8 mouse cellular contexts compared by ENCODE assay signal in the genomic region with DNA sequence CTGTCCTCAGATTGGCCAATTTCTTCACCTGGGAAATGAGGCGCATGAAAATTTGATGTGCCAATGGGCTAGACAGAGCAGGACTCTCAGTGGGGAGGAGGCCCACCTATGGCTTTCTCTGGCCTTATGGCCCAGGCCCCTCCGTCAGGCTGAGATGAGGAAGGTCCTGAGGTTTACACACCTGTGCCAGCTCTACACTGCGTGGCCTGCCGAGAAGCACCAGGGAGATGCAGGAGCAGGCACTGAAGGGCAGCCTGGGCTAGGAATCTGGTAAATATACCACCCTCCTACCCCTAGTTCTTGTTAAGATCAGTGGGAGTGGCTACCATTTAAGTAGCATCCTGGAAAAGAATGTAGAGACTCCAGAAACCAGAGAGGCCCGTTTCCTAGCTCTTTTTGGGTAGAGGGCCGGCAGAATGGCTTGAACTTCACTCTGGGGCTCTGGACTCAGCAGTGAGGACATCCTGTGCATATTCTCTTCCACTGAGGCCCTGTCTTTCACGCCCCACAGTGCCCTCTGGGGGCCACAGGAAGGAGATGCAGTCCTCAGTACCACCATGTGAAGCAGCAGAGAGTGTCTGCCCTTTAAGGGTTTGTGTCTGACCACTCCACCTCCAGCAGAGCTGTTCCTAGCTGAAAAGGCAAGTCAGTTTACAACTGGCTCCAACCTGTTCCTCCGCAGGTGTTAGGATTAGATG. TPM values are rescaled to one million over a fixed set of nuclear protein-coding genes. Genes with fewer than 3 reads are reported as not detected.
A peak's percentile ranks its signal among the peaks of the same experiment; 100 is the strongest.
DNase-seq lines count a peak whose midpoint lies in the region; ATAC-seq and TF ChIP-seq lines count a peak whose summit lies in the region.

No protein-coding gene starts in this region.

- peak; percentile 83 for ATAC-seq in forebrain, embryonic 11.5 days (replicated peaks; ENCODE audit: low FRiP score)
- peak; percentile 47 for ATAC-seq in liver, embryonic 16.5 days (ENCODE audit: low read depth)
- ATAC-seq in neural tube, embryonic 14.5 days (ENCODE audit: low read depth), result peak; percentile 85

- H3K4me3 ChIP-seq in E14TG2a.4 (replicated peaks; ENCODE audit: low read length), result no peak overlapping the region
- H3K4me3 ChIP-seq in forebrain, embryonic 11.5 days (ENCODE audit: low read depth, low read length), result no peak overlapping the region
- no peak overlapping the region for H3K4me3 ChIP-seq in liver, embryonic 16.5 days (ENCODE audit: low read depth, low read length)
- no peak overlapping the region for H3K4me3 ChIP-seq in neural tube, embryonic 14.5 days (ENCODE audit: low read depth, low read length)

- WGBS in forebrain, embryonic 11.5 days, result 60% methylated on average over 8 of the region's 8 CpGs
- WGBS in liver, embryonic 16.5 days (ENCODE audit: insufficient replicate concordance), result 55% methylated on average over 8 of the region's 8 CpGs
- 66% methylated on average over 8 of the region's 8 CpGs for WGBS in neural tube, embryonic 14.5 days

- H3K27ac ChIP-seq in forebrain, embryonic 11.5 days (ENCODE audit: low read depth, low read length), result no peak overlapping the region
- no peak overlapping the region for H3K27ac ChIP-seq in liver, embryonic 16.5 days (ENCODE audit: low read length)
- H3K27ac ChIP-seq in neural tube, embryonic 14.5 days (ENCODE audit: low read depth, low read length), result no peak overlapping the region

- peaks cover 77% of the 10 kb centered on the region for H3K36me3 ChIP-seq in E14TG2a.4 (ENCODE audit: insufficient read depth, low read length)
- peaks cover 2% of the 10 kb centered on the region; the same call in 1 of the 2 replicates for H3K36me3 ChIP-seq in forebrain, embryonic 11.5 days (ENCODE audit: control insufficient read depth, insufficient read depth, low read length)
- H3K36me3 ChIP-seq in liver, embryonic 16.5 days (ENCODE audit: control insufficient read depth, insufficient read depth), result peaks cover 10% of the 10 kb centered on the region
- peaks cover 10% of the 10 kb centered on the region for H3K36me3 ChIP-seq in neural tube, embryonic 14.5 days (ENCODE audit: control insufficient read depth, insufficient read depth, low read length)

- peak; percentile 85 for TF ChIP-seq CTCF in E14TG2a.4 (conservative IDR thresholded peaks at IDR 0.05; ENCODE audit: low read length)

- no peaks in the 10 kb centered on the region for H3K9me3 ChIP-seq in E14TG2a.4 (ENCODE audit: low read length)
- no peaks in the 10 kb centered on the region for H3K9me3 ChIP-seq in forebrain, embryonic 11.5 days (ENCODE audit: control insufficient read depth, low read length)
- no peaks in the 10 kb centered on the region for H3K9me3 ChIP-seq in liver, embryonic 16.5 days (replicated peaks; ENCODE audit: control insufficient read depth, low read length)
- no peaks in the 10 kb centered on the region for H3K9me3 ChIP-seq in neural tube, embryonic 14.5 days (ENCODE audit: control insufficient read depth, low read length)

- H3K9ac ChIP-seq in forebrain, embryonic 11.5 days (ENCODE audit: low read length), result no peak overlapping the region
- no peak overlapping the region for H3K9ac ChIP-seq in liver, embryonic 16.5 days (ENCODE audit: low read depth, low read length)
- H3K9ac ChIP-seq in neural tube, embryonic 14.5 days (replicated peaks; ENCODE audit: low read depth, low read length), result no peak overlapping the region

- intact Hi-C loops in heart, postnatal 10 days (cut with DNase I), result loop anchor here (1.0 kb wide), 1 partner anchor 153 kb away; no protein-coding TSS in a partner anchor

- DNase-seq in c-Kit-negative CD71-positive TER-119-positive erythroid progenitor cells, embryonic 14.5 days (ENCODE audit: low read depth, low spot score), result peak; percentile 12
- peak; percentile 83 for DNase-seq in forebrain, embryonic 11.5 days (ENCODE audit: low spot score)
- peak; percentile 87 for DNase-seq in heart, postnatal 10 days
- DNase-seq in kidney, postnatal 36 days, result peak; percentile 76 to 86
- DNase-seq in telencephalon, adult 2 months (ENCODE audit: low read depth, low spot score), result peak; percentile 12

- H3K4me2 ChIP-seq in forebrain, embryonic 11.5 days (ENCODE audit: low read depth, low read length, severe bottlenecking), result no peak overlapping the region
- H3K4me2 ChIP-seq in liver, embryonic 16.5 days (ENCODE audit: low read depth, low read length), result no peak overlapping the region
- no peak overlapping the region for H3K4me2 ChIP-seq in neural tube, embryonic 14.5 days (ENCODE audit: low read depth, low read length)

- peaks cover 24% of the 10 kb centered on the region for H3K4me1 ChIP-seq in E14TG2a.4 (replicated peaks; ENCODE audit: low read depth, low read length)
- no peaks in the 10 kb centered on the region for H3K4me1 ChIP-seq in forebrain, embryonic 11.5 days (replicated peaks; ENCODE audit: control insufficient read depth, insufficient read depth, low read length)
- peaks cover 5% of the 10 kb centered on the region for H3K4me1 ChIP-seq in liver, embryonic 16.5 days (ENCODE audit: control insufficient read depth, low read depth, low read length)
- no peaks in the 10 kb centered on the region for H3K4me1 ChIP-seq in neural tube, embryonic 14.5 days (ENCODE audit: control insufficient read depth, insufficient read depth, low read length)

- H3K27me3 ChIP-seq in E14TG2a.4 (ENCODE audit: insufficient read depth, low read length), result no peaks in the 10 kb centered on the region
- H3K27me3 ChIP-seq in forebrain, embryonic 11.5 days (ENCODE audit: control insufficient read depth, insufficient read depth, low read length), result no peaks in the 10 kb centered on the region
- no peaks in the 10 kb centered on the region for H3K27me3 ChIP-seq in liver, embryonic 16.5 days (ENCODE audit: control insufficient read depth, insufficient read depth, low read depth, low read length)
- H3K27me3 ChIP-seq in neural tube, embryonic 14.5 days (ENCODE audit: control insufficient read depth, insufficient read depth, low read length), result no peaks in the 10 kb centered on the region

RNA-seq across cellular contexts. Expression of gene Nat10, which starts 42.3 kb away (rescaled TPM):
- 31.3 and 38.5 TPM in 2 replicates for polyA plus RNA-seq in forebrain, embryonic 11.5 days (2014; fragmentation: Nextera tagmentation; extraction: Ambion mirVana)
- total RNA-seq in heart, postnatal 10 days (2021), result 10 to 100 TPM; 17.6 to 20.7 TPM
- 10.8 and 12.0 TPM in 2 replicates for polyA plus RNA-seq in liver, embryonic 16.5 days (2015; fragmentation: Nextera tagmentation; extraction: Ambion mirVana)
- 21.9 and 22.7 TPM in 2 replicates for polyA plus RNA-seq in neural tube, embryonic 14.5 days (2014; fragmentation: Nextera tagmentation; extraction: Ambion mirVana)

Comparison
In these comparisons a context has a peak if more than half of its experiments do, and no peak if none do; other contexts are left out.
1. DNase-seq: peak in every context shown above with its lines; median percentile 87 in heart, postnatal 10 days; 83 in forebrain, embryonic 11.5 days; 81 in kidney, postnatal 36 days; 12 in c-Kit-negative CD71-positive TER-119-positive erythroid progenitor cells, embryonic 14.5 days; 12 in telencephalon, adult 2 months.